Comparison of ENCODE assay signal across 8 mouse cellular contexts in the genomic region with DNA sequence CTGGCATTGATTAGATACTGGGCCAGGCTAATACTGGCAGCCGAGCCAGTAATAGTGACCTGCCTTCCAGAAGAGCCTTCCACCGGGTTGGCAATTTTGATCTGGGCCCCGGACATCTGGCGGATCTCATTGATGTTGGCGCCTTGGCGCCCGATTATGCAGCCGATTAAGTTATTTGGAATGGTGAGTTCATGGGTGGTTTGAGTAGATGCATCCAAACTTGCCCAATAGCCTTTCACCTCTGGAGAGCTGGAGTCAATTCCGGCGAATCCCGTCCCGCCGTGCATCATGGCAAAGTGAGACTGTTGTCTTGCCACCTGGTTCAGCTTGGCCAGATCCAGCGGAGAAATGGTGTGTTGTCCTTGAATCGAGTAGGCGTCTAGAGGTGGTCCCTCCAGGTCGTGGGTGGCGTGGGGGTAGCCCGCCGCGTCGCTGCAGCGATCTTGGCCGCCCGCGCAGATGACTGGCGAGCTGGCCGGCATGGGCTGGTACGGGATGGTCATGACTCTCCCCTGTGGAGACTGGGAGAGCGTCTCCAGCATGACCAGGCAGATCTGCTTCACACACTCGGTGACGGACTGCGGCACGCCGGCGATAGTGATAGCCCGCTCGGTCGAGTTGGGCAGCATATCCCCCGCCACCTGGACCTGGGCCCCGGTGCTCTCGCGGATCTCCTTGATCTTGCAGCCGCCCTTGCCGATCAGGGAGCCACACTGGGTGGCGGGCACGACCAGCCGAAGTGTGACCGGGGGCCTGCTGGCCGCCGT. TPM values are rescaled to one million over a fixed set of nuclear protein-coding genes. Genes with fewer than 3 reads are reported as not detected.
DNase-seq lines count a peak whose midpoint lies in the region; ATAC-seq and TF ChIP-seq lines count a peak whose summit lies in the region.

No protein-coding gene starts in this region.

- no peaks in the 10 kb centered on the region for H3K27me3 ChIP-seq in heart, embryonic 13.5 days (replicated peaks)
- H3K27me3 ChIP-seq in neural tube, embryonic 15.5 days (replicated peaks): no peaks in the 10 kb centered on the region

- no peak for TF ChIP-seq CTCF in embryonic fibroblast, embryonic 13.5 days (IDR thresholded peaks at IDR 0.05; ENCODE audit: borderline replicate concordance, insufficient read depth, low read length)
- no peak for TF ChIP-seq CTCF in lung, adult 2 months (IDR thresholded peaks at IDR 0.05; ENCODE audit: insufficient read depth, low read length)

- peak; percentile 31 for TF ChIP-seq POLR2A in embryonic fibroblast, embryonic 13.5 days (IDR thresholded peaks at IDR 0.05; ENCODE audit: low read depth, low read length)
- no peak for TF ChIP-seq POLR2A in lung, adult 2 months (IDR thresholded peaks at IDR 0.05; ENCODE audit: borderline replicate concordance, extremely low read depth, low read depth, low read length)

- peak overlapping the region; percentile 100 for H3K9ac ChIP-seq in heart, embryonic 13.5 days
- H3K9ac ChIP-seq in neural tube, embryonic 15.5 days (replicated peaks): peak overlapping the region; percentile 94

- DNase-seq in 3134 (ENCODE audit: extremely low read depth, insufficient read length, low spot score): peak; percentile 21
- DNase-seq in adrenal gland, postnatal 14 days: peak; percentile 62
- peak; percentile 31 to 57 for DNase-seq in kidney, postnatal 36 days
- DNase-seq in lung, adult 2 months: no peak
- peak; percentile 23 for DNase-seq in thymus, postnatal 0 days (ENCODE audit: low spot score)

- H3K4me3 ChIP-seq in embryonic fibroblast, embryonic 13.5 days (ENCODE audit: insufficient read depth, low read length): peak overlapping the region; percentile 79
- peak overlapping the region; percentile 99 for H3K4me3 ChIP-seq in heart, embryonic 13.5 days
- H3K4me3 ChIP-seq in lung, adult 2 months (replicated peaks; ENCODE audit: extremely low read depth, low read depth, low read length): peak overlapping the region; percentile 96
- H3K4me3 ChIP-seq in neural tube, embryonic 15.5 days (replicated peaks): peak overlapping the region; percentile 93

- H3K36me3 ChIP-seq in heart, embryonic 13.5 days: peaks cover 37% of the 10 kb centered on the region
- H3K36me3 ChIP-seq in neural tube, embryonic 15.5 days: peaks cover 12% of the 10 kb centered on the region

- under 1% methylated on average over 51 of the region's 51 CpGs for WGBS in heart, embryonic 13.5 days
- WGBS in lung, adult 2 months: 1% methylated on average over 51 of the region's 51 CpGs
- WGBS in neural tube, embryonic 15.5 days: under 1% methylated on average over 51 of the region's 51 CpGs

- peaks cover 4% of the 10 kb centered on the region for H3K4me1 ChIP-seq in embryonic fibroblast, embryonic 13.5 days (ENCODE audit: control insufficient read depth, insufficient read depth, low read length)
- peaks cover 26% of the 10 kb centered on the region for H3K4me1 ChIP-seq in heart, embryonic 13.5 days
- peaks cover 9% of the 10 kb centered on the region; the same call in 1 of the 2 replicates for H3K4me1 ChIP-seq in lung, adult 2 months (ENCODE audit: control insufficient read depth, insufficient read depth, low read length)
- H3K4me1 ChIP-seq in neural tube, embryonic 15.5 days: peaks cover 28% of the 10 kb centered on the region

- peak overlapping the region; percentile 100 for H3K27ac ChIP-seq in embryonic fibroblast, embryonic 13.5 days (ENCODE audit: insufficient read depth, low read length)
- H3K27ac ChIP-seq in heart, embryonic 13.5 days (replicated peaks): peak overlapping the region; percentile 100
- peak overlapping the region; percentile 100 for H3K27ac ChIP-seq in neural tube, embryonic 15.5 days (replicated peaks)

- ATAC-seq in heart, embryonic 13.5 days (ENCODE audit: extremely low read depth, insufficient number of reproducible peaks, low FRiP score, low TSS enrichment): peak; percentile 20
- 0 out of 2 replicates have a peak, but pooled peaks have one; percentile 7 for ATAC-seq in neural tube, embryonic 15.5 days (ENCODE audit: low FRiP score)

- no peaks in the 10 kb centered on the region for H3K9me3 ChIP-seq in heart, embryonic 13.5 days
- no peaks in the 10 kb centered on the region for H3K9me3 ChIP-seq in neural tube, embryonic 15.5 days (replicated peaks)

- H3K4me2 ChIP-seq in heart, embryonic 13.5 days: peak overlapping the region; percentile 93
- peak overlapping the region; percentile 70 for H3K4me2 ChIP-seq in neural tube, embryonic 15.5 days

RNA-seq across cellular contexts. Expression of a gene that starts 1.1 kb away (rescaled TPM):
- 260 TPM in 2 replicates for total RNA-seq in adrenal gland, postnatal 14 days (2021)
- polyA plus RNA-seq in embryonic fibroblast, embryonic 13.5 days (2011; ENCODE audit: insufficient read length, low read depth, missing spikeins): 176 and 186 TPM in 2 replicates
- 218 and 286 TPM in 2 replicates for polyA plus RNA-seq in heart, embryonic 13.5 days (2015; fragmentation: Nextera tagmentation; extraction: Ambion mirVana)
- 161 TPM in 2 replicates for polyA plus RNA-seq in lung, adult 2 months (2012; rRNA removed)
- polyA plus RNA-seq in neural tube, embryonic 15.5 days (2015; fragmentation: Nextera tagmentation; extraction: Ambion mirVana): 331 and 342 TPM in 2 replicates
- polyA plus RNA-seq in thymus, postnatal 0 days (2015; fragmentation: Nextera tagmentation; extraction: Ambion mirVana): 466 and 487 TPM in 2 replicates
